Mouse (Mus musculus) testis, adult 2 months (tissue): ENCODE measurements at regions not wholly inside any gene's neighbourhood (a gene's known extent, or its start where the extent isn't known, plus 50 kb on each side); places are given as distances from the start of the nearest gene placed in this dataset.
"Not testable (repeated sequence)": the region's sequence is repeated elsewhere in the genome, so short reads cannot be mapped to it uniquely, and the experiment has no call there.

Experiments used
- H3K27ac ChIP-seq: fragments of 200-500 bp; 2 replicates; pipeline ENCODE4 v1.5.1; 2012; ENCODE audit warnings: low read depth, low read length; ENCODE audit not compliant: control insufficient read depth, insufficient read depth
- H3K27me3 ChIP-seq: fragments of 200-500 bp; 2 replicates; pipeline ENCODE4 v1.6.1; 2012; ENCODE audit warnings: mild to moderate bottlenecking, low read length, moderate library complexity; ENCODE audit not compliant: control insufficient read depth, insufficient read depth
- H3K36me3 ChIP-seq: fragments of 200-500 bp; 2 replicates; pipeline ENCODE4 v1.6.1; 2012; ENCODE audit warnings: mild to moderate bottlenecking, low read length; ENCODE audit not compliant: control insufficient read depth, insufficient read depth
- H3K4me1 ChIP-seq: fragments of 200-500 bp; 2 replicates; pipeline ENCODE4 v1.6.1; 2012; ENCODE audit warnings: low read length; ENCODE audit not compliant: control insufficient read depth, insufficient read depth
- H3K4me3 ChIP-seq: fragments of 200-500 bp; 2 replicates; pipeline ENCODE4 v1.5.1; 2012; ENCODE audit warnings: low read depth, mild to moderate bottlenecking, low read length, moderate library complexity, mixed read lengths; ENCODE audit not compliant: control insufficient read depth

DNA sequence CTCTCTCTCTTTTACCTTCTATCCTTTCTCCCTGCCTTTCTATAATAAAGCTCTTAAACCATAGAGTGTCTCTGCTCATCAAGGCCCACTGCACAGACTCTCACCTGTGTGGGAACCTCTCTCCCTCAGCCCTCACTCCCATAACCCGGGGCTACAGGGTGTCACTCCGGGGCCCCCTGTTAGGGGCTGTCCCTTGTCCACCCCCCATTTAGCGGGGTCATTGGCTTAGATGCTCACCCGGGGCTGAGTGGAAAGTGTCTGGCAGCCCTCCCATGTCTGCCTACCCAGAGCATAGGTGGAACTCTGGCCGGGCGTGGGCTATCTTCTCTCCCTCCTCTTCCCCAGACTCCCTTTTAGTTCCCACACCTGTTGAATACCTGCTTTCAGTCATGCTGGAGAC, 116.4 kb downstream of the Zfp993 start:
- not testable (repeated sequence) for H3K4me1 ChIP-seq, H3K36me3 ChIP-seq, H3K27ac ChIP-seq, H3K27me3 ChIP-seq
- peak overlapping the region; percentile 73 for H3K4me3 ChIP-seq

DNA sequence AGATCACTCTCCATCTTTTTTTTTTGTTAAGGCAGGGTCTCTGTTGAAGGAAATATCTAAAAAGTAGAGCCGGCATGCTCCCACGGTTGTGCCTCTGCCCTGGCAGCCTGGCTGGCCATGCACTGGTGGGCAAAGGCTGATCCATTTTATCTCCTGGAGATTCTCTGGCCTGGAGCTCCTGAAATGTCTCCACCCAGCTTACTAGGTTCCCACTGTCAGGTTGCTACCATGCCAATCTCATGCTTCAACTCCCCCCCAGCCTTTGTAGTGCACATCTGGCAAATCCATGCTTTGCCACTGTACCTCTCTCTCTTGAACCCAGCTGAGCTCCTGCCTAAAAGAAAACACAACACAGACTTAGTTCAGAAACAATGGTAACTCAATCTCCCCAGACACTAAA, 129.0 kb downstream of the Zfp993 start:
- H3K27me3 ChIP-seq, H3K4me1 ChIP-seq, H3K4me3 ChIP-seq, H3K27ac ChIP-seq, H3K36me3 ChIP-seq: not testable (repeated sequence)

DNA sequence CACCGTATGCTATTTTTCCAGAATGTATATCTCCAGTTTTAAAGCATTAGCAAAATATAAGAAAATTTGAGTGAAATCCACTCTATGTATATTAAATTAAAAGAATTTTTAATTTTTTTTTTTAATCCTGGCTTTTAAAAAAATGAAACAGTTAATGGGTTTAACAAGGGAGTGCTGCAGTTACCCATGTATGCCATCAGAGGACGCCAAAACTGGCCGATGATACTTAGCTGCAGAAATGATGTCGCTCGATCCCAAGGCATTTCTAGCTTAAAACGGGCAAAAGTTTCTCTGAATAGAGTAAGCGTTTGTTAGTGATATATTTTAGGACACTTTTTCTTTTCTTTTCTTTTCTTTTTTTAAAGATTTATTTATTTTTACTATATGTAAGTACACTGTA, 129.9 kb downstream of the Zfp993 start:
- not testable (repeated sequence) for H3K36me3 ChIP-seq, H3K4me3 ChIP-seq, H3K27me3 ChIP-seq, H3K4me1 ChIP-seq, H3K27ac ChIP-seq

GRCm38 (mm10) chr4:146743762-146744161, 133.0 kb downstream of the Zfp993 start:
- not testable (repeated sequence) for H3K4me1 ChIP-seq, H3K4me3 ChIP-seq

More at GRCm38 (mm10) chr4:146743762-146744161, 133.0 kb downstream of the Zfp993 start:
- not testable (repeated sequence) for H3K27ac ChIP-seq, H3K27me3 ChIP-seq, H3K36me3 ChIP-seq
